Mouse (Mus musculus): Measurements from ENCODE around the gene Sgpp1. TPM values are rescaled to one million over a fixed set of nuclear protein-coding genes. Genes with fewer than 3 reads are reported as not detected.
A peak's percentile ranks its signal among the peaks of the same experiment; 100 is the strongest.

The Sgpp1 gene
- polyA plus RNA-seq (2017; shearing (Covaris generic)): 10 to 100 TPM; 10.7 to 18.4 (median 12.1) TPM

GRCm38 (mm10) chr12:75735246-75736200, at the start of gene Sgpp1:
Gene Sgpp1 (minus strand): TSS chr12:75735729.
- peak; percentile 80 for ATAC-seq

- no peak for ATAC-seq
Observed at GRCm38 (mm10) chr12:75784271-75784751, 48.8 kb upstream of the Sgpp1 start.

GRCm38 (mm10) chr12:75781995-75782394, 46.5 kb upstream of the Sgpp1 start:
- no peak for ATAC-seq

GRCm38 (mm10) chr12:75781445-75781844, 45.9 kb upstream of the Sgpp1 start:
- no peak for ATAC-seq

DNA sequence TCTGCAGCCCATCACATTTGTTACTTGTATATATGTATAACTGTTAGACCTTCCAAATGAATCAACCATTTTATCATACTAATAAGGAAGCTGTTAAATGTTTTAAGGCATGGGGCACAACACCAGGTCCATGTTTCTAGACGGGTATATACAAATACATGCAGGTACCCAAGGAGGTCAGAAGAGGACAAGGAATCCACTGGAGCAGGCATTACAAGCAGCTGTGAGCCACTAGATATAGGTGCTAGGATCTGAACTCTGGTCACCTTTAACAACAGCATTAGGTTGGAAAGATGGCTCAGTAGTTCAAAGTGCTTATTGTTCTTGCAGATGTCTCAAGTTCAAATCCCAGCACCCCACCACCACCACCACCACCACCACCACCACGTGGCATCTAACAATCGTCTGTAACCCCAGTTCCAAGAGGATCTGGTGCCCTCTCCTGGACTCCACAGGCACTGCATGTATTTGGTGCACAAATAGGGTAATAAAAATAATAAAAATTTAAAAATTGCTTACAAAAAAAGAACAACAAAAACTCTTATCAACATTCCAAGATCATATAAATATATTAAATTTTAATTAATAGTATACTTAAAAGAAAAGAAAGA, 37.0 kb upstream of the Sgpp1 start:
- ATAC-seq: peak; percentile 68

DNA sequence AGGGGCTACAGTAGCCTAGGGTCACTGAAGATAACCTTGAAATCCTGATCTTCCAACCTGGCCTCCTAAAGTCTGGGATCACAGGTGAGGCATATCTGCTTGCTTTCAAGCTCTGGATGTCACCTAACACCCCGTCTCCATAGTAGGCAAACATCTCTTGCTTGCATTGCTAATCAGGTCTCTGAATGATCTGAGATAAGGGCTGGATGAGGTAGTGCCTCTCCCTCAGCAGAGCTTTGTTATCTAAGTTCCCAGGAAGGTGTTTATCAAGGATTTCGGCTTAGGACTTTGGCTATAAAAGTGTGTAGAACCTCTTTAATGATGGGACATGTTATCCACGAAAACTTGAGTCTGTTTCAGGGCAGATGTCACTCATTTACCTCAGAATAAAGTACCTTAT, 35.9 kb upstream of the Sgpp1 start:
- ATAC-seq: no peak

- peak; percentile 84 for ATAC-seq
Observed at GRCm38 (mm10) chr12:75766885-75767317, 31.4 kb upstream of the Sgpp1 start.

- no peak for ATAC-seq
Observed at GRCm38 (mm10) chr12:75766395-75766794, 30.9 kb upstream of the Sgpp1 start.

- no peak for ATAC-seq
Observed at GRCm38 (mm10) chr12:75765751-75766150, 30.2 kb upstream of the Sgpp1 start.

DNA sequence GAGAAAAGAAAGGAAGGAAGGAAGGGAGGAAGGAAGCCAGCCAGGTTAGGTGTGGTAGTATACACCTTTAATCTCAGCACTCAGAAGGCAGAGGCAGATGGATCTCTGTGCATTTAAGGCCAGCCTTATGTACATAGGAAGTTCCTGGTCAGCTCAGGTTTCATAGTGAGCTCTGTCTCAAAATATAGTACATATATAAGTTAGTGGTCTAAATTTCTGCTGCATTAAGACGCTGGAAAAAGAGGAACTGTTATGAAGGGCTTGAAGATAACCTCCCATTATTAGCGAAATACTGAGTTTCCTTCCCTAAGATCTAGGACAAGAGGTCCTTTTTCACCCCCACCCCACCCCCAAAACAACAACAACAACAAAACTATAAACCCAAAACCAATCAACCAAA, 20.9 kb upstream of the Sgpp1 start:
- no peak for ATAC-seq

DNA sequence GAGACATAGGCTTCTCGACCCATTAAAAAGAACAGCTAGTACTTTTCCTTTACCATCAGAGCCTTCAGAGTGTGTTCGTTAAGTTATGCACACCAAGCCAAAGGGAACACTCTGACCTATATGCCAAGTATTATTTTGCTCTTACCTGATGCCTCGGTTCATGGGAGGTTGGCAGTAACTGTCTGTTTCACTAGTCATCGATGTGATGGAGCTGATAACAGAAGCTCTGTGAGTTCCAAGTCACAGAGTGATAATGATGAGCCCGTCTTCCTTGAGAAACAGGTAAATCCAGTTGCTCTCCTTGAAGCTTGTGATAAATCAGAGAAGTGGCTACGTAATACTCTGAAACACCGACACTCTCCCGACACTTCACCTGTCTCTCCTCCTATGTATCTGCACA, 18.2 kb upstream of the Sgpp1 start:
- ATAC-seq: no peak

DNA sequence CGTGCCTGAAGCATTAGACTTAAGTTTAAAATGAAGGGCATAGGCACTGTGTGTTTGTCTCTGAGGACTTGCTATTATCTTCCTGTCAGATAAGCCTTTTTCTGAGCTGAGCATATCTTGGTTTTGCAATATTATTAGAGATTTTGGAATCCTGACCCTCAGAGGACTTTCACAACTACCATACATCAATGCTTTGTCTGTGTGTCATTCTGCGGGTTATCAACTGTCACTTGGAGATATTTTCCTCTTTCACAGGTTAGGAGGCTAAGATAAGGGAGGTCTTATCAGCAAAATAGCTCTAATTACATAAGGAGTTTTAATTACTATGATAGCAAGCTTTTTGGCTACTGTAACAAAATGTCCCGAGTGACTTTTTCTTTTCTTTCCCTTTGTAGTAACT, 16.5 kb upstream of the Sgpp1 start:
- ATAC-seq: no peak

GRCm38 (mm10) chr12:75748574-75748973, 13.0 kb upstream of the Sgpp1 start:
- ATAC-seq: no peak

- ATAC-seq: no peak
Observed at GRCm38 (mm10) chr12:75745697-75746290, 10.3 kb upstream of the Sgpp1 start.

- ATAC-seq: no peak
Observed at GRCm38 (mm10) chr12:75742101-75742500, 6.6 kb upstream of the Sgpp1 start.

DNA sequence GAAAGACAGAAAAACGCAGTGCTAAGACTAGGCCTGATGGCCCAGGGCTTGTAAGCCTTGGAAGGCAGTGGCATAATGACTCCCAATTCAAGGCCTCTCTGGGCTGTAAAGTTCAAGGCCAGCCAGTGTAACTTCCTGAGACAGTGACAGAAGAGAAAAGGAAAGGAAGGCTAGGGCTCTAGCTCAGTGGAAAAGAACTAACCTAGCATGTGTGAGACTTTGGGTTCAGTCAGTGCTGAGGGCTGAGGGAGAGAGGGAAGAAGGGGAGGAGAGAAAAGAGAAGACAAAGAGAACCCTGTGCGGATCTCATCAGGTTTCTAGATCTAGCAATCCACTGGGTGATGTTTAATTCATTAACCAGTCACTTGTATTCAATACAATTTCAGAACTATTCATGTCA, 5.7 kb upstream of the Sgpp1 start:
- no peak for ATAC-seq

DNA sequence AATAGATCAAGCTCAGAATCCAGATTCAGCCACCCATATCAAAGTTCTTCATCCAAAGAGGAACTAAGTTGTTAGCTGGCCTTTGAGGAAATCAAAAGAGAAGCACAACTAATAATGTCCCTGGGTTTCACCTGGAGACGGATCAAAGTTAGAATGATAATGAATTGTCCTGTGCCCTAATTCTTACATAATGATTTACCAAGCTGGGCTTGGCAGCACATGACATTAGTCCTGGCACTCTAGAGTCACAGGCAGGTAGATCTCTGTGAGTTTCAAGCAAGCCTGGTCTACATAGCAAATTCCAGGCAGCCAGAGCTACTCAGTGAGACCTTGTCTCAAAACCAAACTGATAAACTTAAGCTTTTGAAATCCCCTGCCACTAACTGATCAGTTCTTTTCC, 4.9 kb upstream of the Sgpp1 start:
- no peak for ATAC-seq

GRCm38 (mm10) chr12:75739611-75740010, 4.1 kb upstream of the Sgpp1 start:
- no peak for ATAC-seq

DNA sequence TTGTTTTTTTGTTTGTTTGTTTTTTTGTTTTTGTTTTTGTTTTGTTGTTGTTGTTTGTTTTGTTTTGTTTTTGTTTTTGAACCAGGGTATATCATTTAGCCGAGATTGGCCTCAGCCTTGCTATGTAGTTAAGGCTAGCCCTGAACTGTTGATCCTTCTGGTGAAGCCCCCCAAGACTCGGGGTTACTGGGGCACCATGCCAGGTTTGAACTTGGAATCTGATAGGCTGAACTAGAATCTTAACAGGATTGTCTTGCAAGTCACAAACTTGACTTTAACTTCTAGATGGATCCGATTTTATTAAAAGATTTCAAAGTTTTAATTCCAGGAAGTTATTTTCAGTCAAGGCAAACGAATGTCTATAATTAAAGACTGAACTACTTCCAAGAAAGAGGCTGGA, 767 bp upstream of the Sgpp1 start:
- no peak for ATAC-seq

DNA sequence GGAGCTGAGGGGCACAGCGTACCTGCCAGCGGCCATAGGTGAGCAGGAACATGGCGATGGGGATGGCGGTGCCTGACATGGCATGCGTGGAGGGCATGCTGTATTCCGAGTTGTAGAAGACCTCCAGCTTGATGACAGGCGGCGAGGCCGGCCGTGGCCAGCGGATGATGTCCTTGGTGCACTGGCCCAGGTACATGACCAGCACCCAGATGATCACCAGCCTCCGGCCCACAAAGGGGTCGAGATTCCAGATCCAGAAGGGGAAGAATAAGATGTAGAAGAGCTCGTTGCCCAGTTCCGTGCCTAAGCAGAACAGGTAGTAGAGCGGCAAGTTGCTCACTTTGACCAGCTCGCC, 661 bp downstream of the Sgpp1 start:
- ATAC-seq: peak; percentile 19

GRCm38 (mm10) chr12:75734167-75734566, 1.4 kb downstream of the Sgpp1 start:
- ATAC-seq: peak; percentile 13

- ATAC-seq: peak; percentile 17
Observed at GRCm38 (mm10) chr12:75733331-75734070, 2.0 kb downstream of the Sgpp1 start.

Data from inflammation-experienced regulatory T-cells, adult 6 months (primary cell).